Mouse (Mus musculus) hematopoietic stem cell, adult 5-6 weeks (primary cell): ENCODE data around the gene Haus3. TPM values are rescaled to one million over a fixed set of nuclear protein-coding genes. Genes with fewer than 3 reads are reported as not detected.

ENCODE experiments used
- ATAC-seq, 2 experiments: fragments of 125-278 bp in 1 of 2; replicated peaks in 1 of 2; 2 replicates each; pipeline ENCODE4 v1.8.0; 2016 to 2017; ENCODE audit warnings: inconsistent platforms in 2 of 2, mild to moderate bottlenecking in 2 of 2, moderate number of reproducible peaks in 2 of 2, low read depth in 1 of 2, moderate TSS enrichment in 1 of 2; ENCODE audit not compliant: low FRiP score in 2 of 2, poor library complexity in 2 of 2, severe bottlenecking in 2 of 2, insufficient read depth in 1 of 2, low TSS enrichment in 1 of 2
- total RNA-seq: library from RNA; stranded (forward); fragments of 172-1452, 232-1000 nt; gene quantifications from 2 replicates; pipeline ENCODE4 v1.2.3, GENCODE M21; 2017

The Haus3 gene
- 121 and 173 TPM in 2 replicates for total RNA-seq

GRCm38 (mm10) chr5:34168950-34169891, at the start of gene Haus3, which contains the start of gene Poln:
TSS of gene Haus3 (minus strand) at chr5:34169527.
TSS of gene Poln (minus strand) at chr5:34169448.
- peak; percentile 98 to 99 for ATAC-seq

- ATAC-seq: no peak
Measured at GRCm38 (mm10) chr5:34218672-34219071, 49.3 kb upstream of the Haus3 start.

- no peak for ATAC-seq
Measured at GRCm38 (mm10) chr5:34217756-34218155, 48.4 kb upstream of the Haus3 start.

- no peak for ATAC-seq
Measured at GRCm38 (mm10) chr5:34216025-34216424, 46.7 kb upstream of the Haus3 start.

- no peak for ATAC-seq
Measured at GRCm38 (mm10) chr5:34213659-34214058, 44.3 kb upstream of the Haus3 start.

- peak; percentile 87 to 95 for ATAC-seq
Measured at GRCm38 (mm10) chr5:34210279-34210678, 41.0 kb upstream of the Haus3 start.

GRCm38 (mm10) chr5:34207503-34207902, 38.2 kb upstream of the Haus3 start:
- ATAC-seq: no peak

GRCm38 (mm10) chr5:34205788-34206187, 36.5 kb upstream of the Haus3 start:
- no peak for ATAC-seq

- ATAC-seq: no peak
Measured at GRCm38 (mm10) chr5:34204911-34205310, 35.6 kb upstream of the Haus3 start.

- no peak for ATAC-seq
Measured at GRCm38 (mm10) chr5:34202006-34202405, 32.7 kb upstream of the Haus3 start.

- ATAC-seq: peak; percentile 59 to 60; a peak in 2 of 4 replicates
Measured at GRCm38 (mm10) chr5:34201396-34201795, 32.1 kb upstream of the Haus3 start.

- ATAC-seq: no peak
Measured at GRCm38 (mm10) chr5:34198615-34199014, 29.3 kb upstream of the Haus3 start.

GRCm38 (mm10) chr5:34197243-34197642, 27.9 kb upstream of the Haus3 start:
- ATAC-seq: no peak

GRCm38 (mm10) chr5:34196423-34196822, 27.1 kb upstream of the Haus3 start:
- peak; percentile 84 to 86 for ATAC-seq

- no peak for ATAC-seq
Measured at GRCm38 (mm10) chr5:34195786-34196185, 26.5 kb upstream of the Haus3 start.

- peak; percentile 23 to 34; a peak in 2 of 4 replicates for ATAC-seq
Measured at GRCm38 (mm10) chr5:34194975-34195662, 25.8 kb upstream of the Haus3 start.

GRCm38 (mm10) chr5:34194426-34194825, 25.1 kb upstream of the Haus3 start:
- no peak for ATAC-seq

- ATAC-seq: no peak
Measured at GRCm38 (mm10) chr5:34191843-34192242, 22.5 kb upstream of the Haus3 start.
